Mouse (Mus musculus) kidney, adult 2 months (tissue): ENCODE data around the gene Serf1.

ENCODE experiments used
- CTCF ChIP-seq: fragments of 200-500 bp; conservative IDR thresholded peaks from 2 replicates; pipeline ENCODE4 v1.5.1; 2011; ENCODE audit warnings: low read depth, mild to moderate bottlenecking, control low read depth, low read length, moderate library complexity, mixed read lengths; ENCODE audit not compliant: insufficient read depth, insufficient read length
- POLR2A ChIP-seq: fragments of 200-500 bp; IDR thresholded peaks from one replicate; pipeline ENCODE4 v1.6.1; 2011; ENCODE audit warnings: low read depth, low read length, control low read depth

DNA sequence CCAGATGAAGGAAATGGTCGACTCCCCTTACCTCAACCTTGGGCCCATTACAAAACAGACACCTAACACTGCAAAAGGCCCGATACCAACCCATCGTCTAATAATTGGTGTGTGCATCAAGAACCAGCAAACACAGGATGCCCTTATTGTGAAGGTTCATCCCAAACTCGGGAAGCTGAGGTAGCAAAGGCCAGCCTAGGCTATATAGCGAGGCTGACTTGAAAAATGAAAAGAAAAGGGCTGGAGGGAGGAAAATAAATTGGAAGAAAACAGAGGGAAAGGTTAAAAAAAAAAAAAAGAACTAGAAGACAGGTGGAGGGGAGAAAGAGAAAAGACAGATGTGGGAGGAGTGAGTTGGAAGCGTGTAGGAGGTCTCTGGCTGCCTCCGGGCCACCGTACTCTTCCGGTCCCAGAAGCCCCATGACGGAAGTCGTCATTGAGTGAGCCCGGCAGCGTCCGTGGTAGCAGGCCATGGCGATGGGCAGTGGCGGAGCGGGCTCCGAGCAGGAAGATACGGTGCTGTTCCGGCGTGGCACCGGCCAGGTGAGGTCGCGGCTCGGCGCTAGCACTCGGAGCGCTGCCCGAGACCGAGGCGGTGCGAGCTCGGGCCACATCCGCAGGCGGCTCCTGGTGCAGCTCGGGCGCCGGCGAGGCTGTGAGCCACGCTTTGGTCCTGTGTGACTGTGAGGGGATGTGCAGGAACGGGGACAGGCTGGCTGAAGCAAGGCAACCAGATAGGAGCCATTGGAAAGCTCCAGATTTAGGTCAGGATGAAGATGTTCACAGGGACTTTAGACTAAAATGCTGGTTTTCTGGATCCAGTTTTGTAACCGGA, 16.8 kb downstream of the Serf1 start, which contains the start of gene Smn1:
- TF ChIP-seq CTCF (no peak), POLR2A (peak; percentile 54)
